Mouse (Mus musculus): ENCODE measurements around the gene Mecom.

Gene Mecom

GRCm38 (mm10) chr3:30486422-30486821, 61.4 kb downstream of the Mecom start:
- no peak for DNase-seq (ENCODE audit: inconsistent age in 2 of 2, low spot score in 1 of 2)

GRCm38 (mm10) chr3:30483006-30483684, 64.7 kb downstream of the Mecom start:
- no peak for DNase-seq (ENCODE audit: inconsistent age in 2 of 2, low spot score in 1 of 2)

DNA sequence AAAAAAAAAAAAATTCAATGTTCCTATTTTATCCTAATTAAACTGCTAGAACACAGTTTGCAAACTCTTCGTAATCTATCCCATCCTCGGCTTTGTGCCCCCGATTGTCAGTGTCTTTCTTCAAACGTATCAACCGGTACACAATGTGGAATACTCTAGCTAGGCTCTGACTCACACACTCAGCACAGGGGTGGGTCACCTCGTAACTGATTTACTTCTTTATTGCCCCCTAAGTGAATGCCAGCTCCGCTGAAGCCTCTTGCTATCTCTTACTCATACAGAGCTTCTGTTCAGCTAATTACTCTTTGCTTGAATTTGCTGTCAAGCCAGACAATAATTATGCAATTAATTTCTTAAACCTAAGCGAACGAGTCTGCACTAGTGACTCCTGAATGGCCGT, 66.1 kb downstream of the Mecom start:
- DNase-seq (ENCODE audit: inconsistent age in 2 of 2, low spot score in 1 of 2), result no peak

DNA sequence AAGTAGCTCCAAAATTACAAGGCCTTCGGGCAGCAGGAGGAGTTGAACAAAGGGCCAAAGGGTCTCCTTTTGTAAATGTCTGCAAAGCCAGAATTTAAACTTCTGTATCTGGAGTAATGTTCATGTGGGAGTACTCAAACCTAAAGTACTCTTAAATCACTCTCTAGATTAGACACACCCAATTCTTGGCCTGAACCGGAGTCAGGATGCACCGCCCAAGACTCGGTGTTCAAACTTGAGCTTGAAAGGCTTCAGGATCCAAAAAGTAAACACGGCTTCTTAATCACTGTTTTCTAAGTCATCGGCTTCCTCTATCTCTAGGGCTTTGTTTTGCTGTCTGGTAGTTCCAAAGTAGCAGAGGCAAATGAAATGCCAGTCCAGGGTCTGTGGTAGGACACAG, 67.3 kb downstream of the Mecom start:
- DNase-seq (ENCODE audit: inconsistent age in 2 of 2, low spot score in 1 of 2), result no peak

DNA sequence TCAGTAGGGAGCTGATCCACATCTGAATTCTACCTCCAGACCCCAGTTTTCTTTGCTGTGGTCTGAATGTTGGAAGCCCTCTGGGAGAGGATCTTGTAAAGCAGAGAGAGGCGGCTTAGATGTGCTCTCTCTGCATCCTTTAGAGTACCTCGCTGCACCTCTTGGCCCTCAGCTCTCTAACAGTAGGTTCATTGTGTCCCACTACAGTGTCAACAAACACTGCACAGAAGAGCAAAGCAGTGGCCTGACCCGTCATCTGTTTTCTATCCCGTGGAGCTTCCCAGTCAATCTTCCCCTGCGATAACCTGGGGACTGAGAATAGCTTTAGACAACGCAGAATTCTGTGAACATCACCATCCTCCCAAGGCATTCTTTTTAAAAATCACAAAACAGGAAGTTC, 69.6 kb downstream of the Mecom start:
- no peak for DNase-seq (ENCODE audit: inconsistent age in 2 of 2, low spot score in 1 of 2)

DNA sequence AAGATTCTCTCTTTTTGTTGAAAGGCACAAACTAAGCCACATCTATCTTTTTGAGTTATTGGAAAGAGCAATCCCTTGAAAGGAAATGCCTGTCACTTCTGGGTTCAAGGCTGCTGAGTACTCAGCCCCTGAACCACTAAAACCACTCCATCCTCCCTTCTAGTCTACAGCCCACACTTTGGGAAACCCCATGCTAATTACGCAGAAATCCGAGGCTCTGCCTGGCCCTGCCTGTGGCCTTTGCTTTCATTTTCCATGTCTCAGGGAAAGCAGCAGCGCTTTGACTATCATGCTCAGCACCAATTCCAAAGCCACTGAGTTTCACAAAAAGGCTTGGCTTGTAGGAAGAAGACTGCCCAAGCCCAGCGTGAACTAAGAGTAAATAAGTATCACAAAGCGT, 70.8 kb downstream of the Mecom start:
- DNase-seq (ENCODE audit: inconsistent age in 2 of 2, low spot score in 1 of 2), result no peak

DNA sequence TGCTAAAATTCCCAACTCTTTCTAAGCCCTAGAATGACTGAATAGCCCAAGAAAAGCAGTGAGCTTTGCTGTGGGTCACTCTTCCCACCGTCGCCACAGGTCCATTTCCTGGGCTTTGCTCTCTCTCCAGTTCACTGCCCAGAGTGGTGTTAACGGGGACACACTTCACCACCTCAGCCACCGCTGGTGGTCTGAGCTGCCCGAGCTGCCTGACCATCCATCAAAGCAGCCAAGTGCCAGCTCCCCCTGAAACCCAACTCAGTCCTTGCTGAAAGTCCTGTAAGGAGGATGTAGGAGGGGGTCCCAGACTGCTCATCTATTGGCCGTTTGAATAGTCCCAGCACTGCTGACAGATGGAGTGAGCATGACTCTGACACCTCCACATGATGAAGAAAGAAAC, 72.2 kb downstream of the Mecom start:
- DNase-seq (ENCODE audit: inconsistent age in 2 of 2, low spot score in 1 of 2), result no peak

DNA sequence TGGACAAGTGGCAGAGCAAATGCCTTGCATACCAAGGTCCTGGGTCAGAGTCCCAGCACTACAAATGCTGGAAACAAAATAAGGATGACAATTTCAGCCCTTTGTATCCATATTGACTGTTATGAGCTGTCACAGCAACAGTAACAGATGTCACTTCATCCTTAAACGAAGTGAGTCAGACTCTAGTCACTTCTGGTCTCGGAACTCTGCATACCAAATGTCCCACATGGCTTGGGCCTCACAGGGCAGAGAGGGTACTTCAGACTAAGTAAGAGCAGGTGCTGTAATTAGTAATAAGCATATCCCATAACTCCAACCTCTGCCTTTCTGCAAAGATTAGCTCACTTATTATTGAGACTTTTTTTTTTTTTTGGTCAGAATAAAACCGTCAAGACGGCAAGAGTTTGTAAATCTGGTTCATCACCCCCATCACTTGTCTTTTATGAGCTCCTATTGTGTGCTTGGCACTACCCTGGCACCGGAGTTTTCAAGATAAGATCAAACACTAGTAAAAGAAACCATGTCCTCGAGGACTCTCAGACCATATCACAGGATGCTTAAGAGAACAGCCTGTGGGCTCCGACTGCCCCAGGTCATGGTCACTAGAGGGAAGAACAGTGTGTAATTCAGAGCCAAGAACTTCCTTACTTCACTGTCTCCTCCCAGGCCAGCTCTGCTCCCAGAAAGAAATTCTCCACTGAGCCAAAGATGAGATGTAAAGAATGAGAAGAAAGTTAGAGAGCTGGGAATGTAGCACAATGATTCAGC, 79.6 kb downstream of the Mecom start:
- DNase-seq (ENCODE audit: inconsistent age in 2 of 2, low spot score in 1 of 2), result no peak

- DNase-seq (ENCODE audit: inconsistent age in 2 of 2, low spot score in 1 of 2), result no peak
These were observed 81.7 kb downstream of the Mecom start for GRCm38 (mm10) chr3:30466031-30466650.

DNA sequence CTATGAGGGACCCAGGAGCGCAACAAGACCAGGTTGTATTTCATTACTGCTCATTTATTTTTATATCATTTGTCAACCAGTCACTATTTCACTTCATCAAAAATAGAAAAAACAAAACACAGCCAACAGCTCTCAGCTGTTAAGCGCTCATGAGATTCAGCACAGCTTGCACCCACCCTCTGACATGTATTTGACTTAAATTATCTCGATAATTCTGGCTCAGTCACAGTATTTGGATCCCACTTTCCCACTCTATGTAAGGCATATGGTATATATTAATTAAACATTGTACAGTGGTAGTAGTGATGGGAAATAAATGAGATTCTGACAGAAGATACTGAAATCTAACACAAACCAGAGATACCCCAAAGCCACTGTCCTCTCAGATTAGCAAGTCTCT, 83.3 kb downstream of the Mecom start:
- DNase-seq (ENCODE audit: inconsistent age in 2 of 2, low spot score in 1 of 2), result no peak

GRCm38 (mm10) chr3:30461831-30462230, 86.0 kb downstream of the Mecom start:
- no peak for DNase-seq (ENCODE audit: inconsistent age in 2 of 2, low spot score in 1 of 2)

GRCm38 (mm10) chr3:30460890-30461578, 86.8 kb downstream of the Mecom start:
- no peak for DNase-seq (ENCODE audit: inconsistent age in 2 of 2, low spot score in 1 of 2)

- no peak for DNase-seq (ENCODE audit: inconsistent age in 2 of 2, low spot score in 1 of 2)
These were observed 88.2 kb downstream of the Mecom start for GRCm38 (mm10) chr3:30459626-30460025.

GRCm38 (mm10) chr3:30457975-30458678, 89.7 kb downstream of the Mecom start:
- peak; percentile 8 to 38 for DNase-seq (ENCODE audit: inconsistent age in 2 of 2, low spot score in 1 of 2)

- DNase-seq (ENCODE audit: inconsistent age in 2 of 2, low spot score in 1 of 2), result no peak
These were observed 91.9 kb downstream of the Mecom start for GRCm38 (mm10) chr3:30455902-30456301.

GRCm38 (mm10) chr3:30453546-30454455, 94.0 kb downstream of the Mecom start:
- DNase-seq (ENCODE audit: inconsistent age in 2 of 2, low spot score in 1 of 2), result no peak

GRCm38 (mm10) chr3:30453046-30453445, 94.8 kb downstream of the Mecom start:
- no peak for DNase-seq (ENCODE audit: inconsistent age in 2 of 2, low spot score in 1 of 2)

DNA sequence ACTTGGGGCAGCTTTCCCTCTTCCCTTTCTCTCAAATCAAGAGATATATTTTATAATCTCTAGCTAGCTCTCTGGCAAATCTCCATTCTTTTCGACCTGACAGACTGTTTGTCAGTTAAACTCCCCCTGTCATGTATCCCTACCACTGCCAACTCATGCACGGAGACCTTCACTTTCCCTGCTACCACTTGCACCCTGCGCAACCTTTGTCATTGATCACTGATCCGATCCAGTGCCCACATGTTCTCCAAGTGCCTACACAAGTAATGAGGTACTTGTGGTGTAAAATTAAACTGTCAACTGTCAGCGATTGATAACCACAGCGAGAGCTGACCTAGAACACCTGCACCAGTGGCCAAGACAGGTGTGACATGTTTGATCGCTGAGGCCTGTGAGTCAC, 95.3 kb downstream of the Mecom start:
- no peak for DNase-seq (ENCODE audit: inconsistent age in 2 of 2, low spot score in 1 of 2)

- no peak for DNase-seq (ENCODE audit: inconsistent age in 2 of 2, low spot score in 1 of 2)
These were observed 97.4 kb downstream of the Mecom start for GRCm38 (mm10) chr3:30450206-30450965.
